Mouse (Mus musculus) MEL (cell line): ENCODE measurements around the gene Bmpr2. TPM values are rescaled to one million over a fixed set of nuclear protein-coding genes. Genes with fewer than 3 reads are reported as not detected.

Experiments used
- DNase-seq: peaks from one replicate; pipeline ENCODE4 v3.0.0; 2011; ENCODE audit warnings: low read depth, low spot score
- H3K27ac ChIP-seq: 2 replicates; pipeline ENCODE4 v1.5.1; 2012; ENCODE audit warnings: low read depth, mild to moderate bottlenecking, control low read depth, low read length, moderate library complexity; ENCODE audit not compliant: control insufficient read depth
- H3K27me3 ChIP-seq, 2 experiments: fragments of 150-350 bp in 1 of 2; sonication (generic) in 1 of 2; 2 replicates each; pipeline ENCODE4 v1.6.1; 2012; ENCODE audit warnings: low read length in 2 of 2, mild to moderate bottlenecking in 2 of 2, improper control_type of control experiment in 1 of 2, moderate library complexity in 1 of 2; ENCODE audit not compliant: insufficient read depth in 2 of 2, control insufficient read depth in 1 of 2
- H3K36me3 ChIP-seq, 2 experiments: 2 replicates each; pipeline ENCODE4 v1.6.1; 2012 to 2014; ENCODE audit warnings: low read length in 2 of 2, improper control_type of control experiment in 1 of 2, inconsistent platforms in 1 of 2, mild to moderate bottlenecking in 1 of 2; ENCODE audit not compliant: insufficient read depth in 2 of 2, control insufficient read depth in 1 of 2
- H3K4me1 ChIP-seq, 2 experiments: fragments of 150-350 bp in 1 of 2; sonication (generic) in 1 of 2; 2 replicates each; pipeline ENCODE4 v1.6.1; 2012; ENCODE audit warnings: low read length in 2 of 2, improper control_type of control experiment in 1 of 2, mild to moderate bottlenecking in 1 of 2; ENCODE audit not compliant: insufficient read depth in 2 of 2, control insufficient read depth in 1 of 2
- H3K4me3 ChIP-seq, 2 experiments: fragments of 150-350 bp in 1 of 2; sonication (generic) in 1 of 2; 2 replicates each; pipeline ENCODE4 v1.5.1; 2012; ENCODE audit warnings: low read depth in 2 of 2, low read length in 2 of 2, mild to moderate bottlenecking in 2 of 2, moderate library complexity in 2 of 2, control low read depth in 1 of 2, improper control_type of control experiment in 1 of 2; ENCODE audit not compliant: control insufficient read depth in 1 of 2, insufficient read depth in 1 of 2
- H3K79me2 ChIP-seq: 2 replicates; pipeline ENCODE4 v1.6.1; 2012; ENCODE audit warnings: mild to moderate bottlenecking, low read length, moderate library complexity; ENCODE audit not compliant: control insufficient read depth, poor library complexity, insufficient read depth
- H3K9ac ChIP-seq: 2 replicates; pipeline ENCODE4 v1.6.1; 2012; ENCODE audit warnings: low read depth, mild to moderate bottlenecking, control low read depth, low read length, moderate library complexity; ENCODE audit not compliant: control insufficient read depth, poor library complexity, severe bottlenecking
- H3K9me3 ChIP-seq: fragments of 150-350 bp; sonication (generic); replicated peaks from 2 replicates; pipeline ENCODE4 v1.6.1; 2012; ENCODE audit warnings: mild to moderate bottlenecking, low read length, improper control_type of control experiment, moderate library complexity; ENCODE audit not compliant: insufficient read depth
- CTCF ChIP-seq, 3 experiments: IDR thresholded peaks in 2 of 3; conservative IDR thresholded peaks in 1 of 3; 2 replicates each; pipeline ENCODE4 v1.5.1; 2011 to 2012; ENCODE audit warnings: low read length in 3 of 3, low read depth in 2 of 3, mild to moderate bottlenecking in 2 of 3, improper control_type of control experiment in 1 of 3, inconsistent platforms in 1 of 3, mixed read lengths in 1 of 3, moderate library complexity in 1 of 3; ENCODE audit not compliant: control insufficient read depth in 1 of 3, insufficient read depth in 1 of 3, poor library complexity in 1 of 3, severe bottlenecking in 1 of 3
- ELF1 ChIP-seq: IDR thresholded peaks from 2 replicates; pipeline ENCODE4 v1.6.1; 2014; ENCODE audit warnings: low read depth, mild to moderate bottlenecking, inconsistent platforms, low read length, improper control_type of control experiment, moderate library complexity
- EP300 ChIP-seq, 2 experiments: IDR thresholded peaks; 2 replicates each; pipeline ENCODE4 v1.6.1; 2011; ENCODE audit warnings: improper control_type of control experiment in 2 of 2, low read length in 2 of 2, low read depth in 1 of 2, mild to moderate bottlenecking in 1 of 2
- ETS1 ChIP-seq: IDR thresholded peaks from 2 replicates; pipeline ENCODE4 v1.6.1; 2012; ENCODE audit warnings: low read depth, mild to moderate bottlenecking, inconsistent platforms, low read length, improper control_type of control experiment, moderate library complexity
- GABPA ChIP-seq: IDR thresholded peaks from 2 replicates; pipeline ENCODE4 v1.6.1; 2012; ENCODE audit warnings: low read depth, mild to moderate bottlenecking, inconsistent platforms, low read length, improper control_type of control experiment, moderate library complexity
- GATA1 ChIP-seq: IDR thresholded peaks from 2 replicates; pipeline ENCODE4 v1.6.1; 2011; ENCODE audit warnings: low read depth, low read length, improper control_type of control experiment
- JUND ChIP-seq: IDR thresholded peaks from 2 replicates; pipeline ENCODE4 v1.6.1; 2011; ENCODE audit warnings: low read depth, mild to moderate bottlenecking, improper control_type of control experiment, low read length
- MAFK ChIP-seq: IDR thresholded peaks from 2 replicates; pipeline ENCODE4 v1.6.1; 2011; ENCODE audit warnings: low read depth, mild to moderate bottlenecking, low read length, improper control_type of control experiment, borderline replicate concordance
- MAX ChIP-seq: IDR thresholded peaks from 2 replicates; pipeline ENCODE4 v1.6.1; 2011; ENCODE audit warnings: low read length, improper control_type of control experiment
- MAZ ChIP-seq: IDR thresholded peaks from 2 replicates; pipeline ENCODE4 v1.6.1; 2012; ENCODE audit warnings: low read depth, mild to moderate bottlenecking, inconsistent platforms, low read length, improper control_type of control experiment
- MYB ChIP-seq: IDR thresholded peaks from 2 replicates; pipeline ENCODE4 v1.6.1; 2011; ENCODE audit warnings: mild to moderate bottlenecking, low read depth, low read length, improper control_type of control experiment
- NELFE ChIP-seq: IDR thresholded peaks from 2 replicates; pipeline ENCODE4 v1.6.1; 2011; ENCODE audit warnings: low read depth, low read length, improper control_type of control experiment
- NRF1 ChIP-seq: IDR thresholded peaks from 2 replicates; pipeline ENCODE4 v1.6.1; 2014; ENCODE audit warnings: low read depth, mild to moderate bottlenecking, inconsistent platforms, low read length, improper control_type of control experiment, moderate library complexity; ENCODE audit not compliant: poor library complexity, insufficient read depth, severe bottlenecking
- POLR2AphosphoS5 ChIP-seq: IDR thresholded peaks from 2 replicates; pipeline ENCODE4 v1.6.1; 2012; ENCODE audit warnings: low read depth, borderline replicate concordance, mild to moderate bottlenecking, inconsistent platforms, low read length, moderate library complexity, mixed read lengths
- RAD21 ChIP-seq: IDR thresholded peaks from 2 replicates; pipeline ENCODE4 v1.6.1; 2011; ENCODE audit warnings: mild to moderate bottlenecking, low read depth, low read length, improper control_type of control experiment
- SIN3A ChIP-seq: IDR thresholded peaks from 2 replicates; pipeline ENCODE4 v1.6.1; 2012; ENCODE audit warnings: low read length, improper control_type of control experiment, inconsistent platforms
- SMC3 ChIP-seq: IDR thresholded peaks from 2 replicates; pipeline ENCODE4 v1.6.1; 2011; ENCODE audit warnings: low read depth, low read length, improper control_type of control experiment
- TCF12 ChIP-seq: IDR thresholded peaks from 2 replicates; pipeline ENCODE4 v1.6.1; 2014; ENCODE audit warnings: low read depth, mild to moderate bottlenecking, inconsistent platforms, low read length, improper control_type of control experiment, moderate library complexity
- UBTF ChIP-seq: IDR thresholded peaks from 2 replicates; pipeline ENCODE4 v1.6.1; 2012; ENCODE audit warnings: low read depth, mild to moderate bottlenecking, inconsistent platforms, low read length, improper control_type of control experiment, moderate library complexity, borderline replicate concordance; ENCODE audit not compliant: insufficient read depth
- ZKSCAN1 ChIP-seq: IDR thresholded peaks from 2 replicates; pipeline ENCODE4 v1.6.1; 2012; ENCODE audit warnings: low read depth, mild to moderate bottlenecking, inconsistent platforms, low read length, improper control_type of control experiment, moderate library complexity
- ZNF384 ChIP-seq: IDR thresholded peaks from 2 replicates; pipeline ENCODE4 v1.6.1; 2012; ENCODE audit warnings: low read depth, mild to moderate bottlenecking, inconsistent platforms, low read length, improper control_type of control experiment
- polyA plus RNA-seq, 2 experiments: library from polyadenylated mRNA; stranded (reverse) in 1 of 2; unstranded in 1 of 2; fragments of >175 nt in 1 of 2; fragments of >200 nt in 1 of 2; gene quantifications; 2 replicates each; pipeline versions ENCODE4 v1.2.1 to v1.2.4; 2012; ENCODE audit warnings: low replicate concordance in 2 of 2, low read depth in 1 of 2; ENCODE audit not compliant: insufficient read length in 2 of 2, insufficient read depth in 1 of 2, missing spikeins in 1 of 2
- total RNA-seq: library from RNA; depleted of rRNA; stranded (reverse); fragments of 300-350 nt; gene quantifications from 2 replicates; pipeline ENCODE4 v1.2.3, GENCODE M21; 2012

The Bmpr2 gene
- total and polyA plus RNA-seq, 3 experiments = 2.3 to 18.6 (median 3.1) TPM

DNA sequence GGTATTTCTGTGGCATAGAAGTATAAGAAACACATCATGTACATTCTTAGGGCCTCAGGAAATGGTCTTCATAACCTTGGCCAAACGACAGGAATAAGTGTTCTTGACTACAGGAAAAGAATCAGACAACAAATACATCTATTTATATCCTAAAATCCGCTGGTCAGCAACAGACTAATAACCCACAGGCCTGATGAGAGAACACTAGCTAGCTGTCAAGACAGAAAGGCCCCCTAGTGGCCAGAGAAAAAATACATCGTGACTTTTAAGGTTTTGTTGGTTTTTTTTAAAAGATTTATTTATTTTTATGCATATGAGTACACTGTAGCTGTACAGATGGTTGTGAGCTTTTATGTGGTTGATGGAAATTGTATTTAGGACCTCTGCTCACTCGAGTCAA is 43.3 kb upstream of the Bmpr2 start:
- Histone ChIP-seq H3K36me3 (peaks cover 0 to 3% of the 10 kb centered on the region in 2 experiments; a peak in 1 of 4 replicates), H3K9ac (no peak overlapping the region), H3K27me3 (no peaks in the 10 kb centered on the region), H3K9me3 (no peaks in the 10 kb centered on the region), H3K4me1 (no peaks in the 10 kb centered on the region), H3K27ac (no peak overlapping the region), H3K4me3 (no peak overlapping the region), H3K79me2 (no peaks in the 10 kb centered on the region)
- no peak for TF ChIP-seq ETS1
- peak; percentile 75 for TF ChIP-seq ZNF384
- TF ChIP-seq SMC3 = peak; percentile 41
- TF ChIP-seq RAD21 = peak; percentile 20
- peak; percentile 36 to 62 (median 60); a peak in 5 of 6 replicates for TF ChIP-seq CTCF (IDR thresholded peaks at IDR 0.05 in 2 of 3, conservative IDR thresholded peaks at IDR 0.05 in 1 of 3; ENCODE audit: control insufficient read depth in 1 of 3, insufficient read depth in 1 of 3, low read depth in 2 of 3, low read length in 3 of 3, poor library complexity in 1 of 3, severe bottlenecking in 1 of 3)
- peak; percentile 76 for DNase-seq

DNA sequence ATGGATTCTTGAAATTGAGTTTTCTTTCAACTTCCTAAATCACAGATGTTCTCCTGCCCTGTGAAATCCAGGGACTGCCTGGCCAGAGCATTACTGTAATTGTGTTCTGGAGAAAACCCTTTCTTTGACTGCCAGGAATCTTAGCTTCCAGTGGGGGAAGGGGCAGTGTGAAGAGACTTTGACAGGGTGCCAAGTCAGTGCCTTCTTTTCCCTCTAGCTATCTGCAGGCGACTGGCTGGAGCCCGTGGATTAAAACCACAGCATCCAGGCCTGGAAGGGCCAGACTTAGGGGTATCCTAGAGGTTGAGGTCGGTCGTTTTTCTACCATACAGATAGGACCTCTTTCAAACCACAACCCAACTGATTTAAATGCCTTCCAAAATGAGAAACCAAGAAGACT is 37.5 kb upstream of the Bmpr2 start:
- TF ChIP-seq MAX = no peak
- no peak for TF ChIP-seq SIN3A
- no peak for TF ChIP-seq MYB
- TF ChIP-seq NRF1 = no peak
- no peak for TF ChIP-seq NELFE
- TF ChIP-seq SMC3 = no peak
- TF ChIP-seq JUND = no peak
- TF ChIP-seq ZKSCAN1 = no peak
- no peak for TF ChIP-seq POLR2AphosphoS5
- TF ChIP-seq MAZ = no peak
- TF ChIP-seq GABPA = no peak
- TF ChIP-seq ELF1 = no peak
- no peak for TF ChIP-seq MAFK
- no peak for TF ChIP-seq GATA1
- no peak for TF ChIP-seq EP300 (IDR thresholded peaks at IDR 0.05; ENCODE audit: low read depth in 1 of 2, low read length in 2 of 2)
- TF ChIP-seq TCF12 = no peak
- no peak for TF ChIP-seq ETS1
- no peak for TF ChIP-seq UBTF

More for the DNA sequence above, 37.5 kb upstream of the Bmpr2 start:
- H3K36me3 ChIP-seq = no peaks in the 10 kb centered on the region
- H3K27ac ChIP-seq = no peak overlapping the region
- no peaks in the 10 kb centered on the region for H3K79me2 ChIP-seq
- H3K9me3 ChIP-seq = no peaks in the 10 kb centered on the region
- H3K27me3 ChIP-seq = no peaks in the 10 kb centered on the region
- H3K4me1 ChIP-seq = no peaks in the 10 kb centered on the region
- no peak for DNase-seq
- H3K9ac ChIP-seq = no peak overlapping the region
- H3K4me3 ChIP-seq = no peak overlapping the region
